Mouse (Mus musculus) CD4-positive, CD25-positive, alpha-beta regulatory T cell, adult 4 months (primary cell): ENCODE results near the gene Nisch. TPM values are rescaled to one million over a fixed set of nuclear protein-coding genes. Genes with fewer than 3 reads are reported as not detected.

Experiments
- ATAC-seq: one replicate; pipeline ENCODE4 v1.8.0; 2017
- polyA plus RNA-seq, 2 experiments: library from polyadenylated mRNA; unstranded; fragments of 100-300 nt; shearing (Covaris generic); gene quantifications; one replicate each; pipeline ENCODE4 v1.2.1; 2017

The Nisch gene
- polyA plus RNA-seq, 2 experiments from 2014 or later: 151 to 190 TPM

GRCm38 (mm10) chr14:31189348-31189747 is 27.4 kb downstream of the Nisch start:
- ATAC-seq: no peak

GRCm38 (mm10) chr14:31188771-31189181 is 28.0 kb downstream of the Nisch start:
- ATAC-seq: no peak

DNA sequence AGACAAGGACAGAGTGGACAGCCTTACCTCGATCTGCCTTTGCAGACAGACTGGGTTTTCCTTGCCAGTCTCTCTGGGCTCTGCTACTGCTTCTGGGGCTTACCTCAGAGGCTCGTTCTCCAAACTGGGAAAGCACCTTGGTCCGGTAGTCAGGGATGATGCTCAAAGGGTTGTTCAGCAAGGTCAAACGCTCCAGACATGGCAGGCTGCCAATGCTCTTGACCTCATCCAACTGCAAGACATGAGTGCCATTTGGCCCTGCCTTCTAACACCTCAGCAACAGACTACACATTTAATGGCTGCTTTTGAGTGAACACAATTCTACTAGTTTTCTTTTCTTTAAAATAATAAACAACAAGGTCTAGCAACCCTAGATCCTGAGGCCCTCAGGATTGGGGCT is 30.1 kb downstream of the Nisch start:
- ATAC-seq: no peak

DNA sequence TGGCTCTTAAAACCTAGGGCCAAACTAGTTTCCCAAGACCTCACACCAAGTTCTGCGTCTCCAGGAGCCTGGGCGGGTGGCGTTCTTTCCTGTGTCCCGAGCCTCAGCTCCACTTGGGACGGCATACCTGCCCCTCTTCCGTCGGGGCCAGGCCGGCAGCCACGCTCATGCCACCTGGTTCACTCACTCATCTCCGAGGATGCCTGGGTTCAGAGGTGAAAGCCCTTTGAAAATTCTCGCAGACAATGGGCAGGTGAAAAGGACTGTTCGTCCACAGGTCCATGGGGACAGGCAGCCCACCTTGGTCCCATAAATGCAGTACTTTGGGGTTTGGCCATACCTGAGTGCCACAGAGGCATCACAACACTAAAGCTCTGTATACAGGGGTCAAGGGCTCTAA is 32.6 kb downstream of the Nisch start:
- ATAC-seq: no peak

- no peak for ATAC-seq
Measured at GRCm38 (mm10) chr14:31183541-31183940, 33.2 kb downstream of the Nisch start.

DNA sequence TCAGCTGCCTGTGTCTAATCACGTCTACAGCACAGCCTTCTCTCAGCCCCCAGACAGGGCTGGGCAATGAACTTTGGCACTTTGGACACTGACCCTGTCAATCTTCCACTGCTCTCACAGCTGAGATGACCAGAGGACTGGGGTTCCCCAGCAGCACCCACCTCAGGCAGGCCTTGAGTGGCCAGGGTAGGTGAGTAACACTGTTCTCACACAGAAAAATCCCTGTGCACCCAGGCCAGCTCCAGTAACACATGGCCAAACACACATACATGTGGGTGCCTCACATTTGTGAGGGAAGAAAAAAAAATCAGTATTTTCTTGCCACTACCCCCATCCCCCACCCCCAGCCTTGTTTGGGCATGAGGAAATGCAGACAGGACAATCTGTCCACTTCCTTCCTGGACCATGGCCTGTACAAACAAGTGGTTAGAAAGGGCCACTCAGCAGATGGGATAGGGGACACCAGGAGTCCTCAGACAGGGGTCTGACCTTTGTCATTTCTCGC is 33.9 kb downstream of the Nisch start:
- no peak for ATAC-seq

GRCm38 (mm10) chr14:31181512-31181911 is 35.2 kb downstream of the Nisch start:
- ATAC-seq: no peak

- ATAC-seq: no peak
Measured at GRCm38 (mm10) chr14:31179677-31180365, 36.9 kb downstream of the Nisch start.

GRCm38 (mm10) chr14:31177715-31178114 is 39.0 kb downstream of the Nisch start:
- ATAC-seq: no peak

GRCm38 (mm10) chr14:31177287-31177686 is 39.5 kb downstream of the Nisch start:
- no peak for ATAC-seq

GRCm38 (mm10) chr14:31173537-31173936 is 43.2 kb downstream of the Nisch start:
- no peak for ATAC-seq

DNA sequence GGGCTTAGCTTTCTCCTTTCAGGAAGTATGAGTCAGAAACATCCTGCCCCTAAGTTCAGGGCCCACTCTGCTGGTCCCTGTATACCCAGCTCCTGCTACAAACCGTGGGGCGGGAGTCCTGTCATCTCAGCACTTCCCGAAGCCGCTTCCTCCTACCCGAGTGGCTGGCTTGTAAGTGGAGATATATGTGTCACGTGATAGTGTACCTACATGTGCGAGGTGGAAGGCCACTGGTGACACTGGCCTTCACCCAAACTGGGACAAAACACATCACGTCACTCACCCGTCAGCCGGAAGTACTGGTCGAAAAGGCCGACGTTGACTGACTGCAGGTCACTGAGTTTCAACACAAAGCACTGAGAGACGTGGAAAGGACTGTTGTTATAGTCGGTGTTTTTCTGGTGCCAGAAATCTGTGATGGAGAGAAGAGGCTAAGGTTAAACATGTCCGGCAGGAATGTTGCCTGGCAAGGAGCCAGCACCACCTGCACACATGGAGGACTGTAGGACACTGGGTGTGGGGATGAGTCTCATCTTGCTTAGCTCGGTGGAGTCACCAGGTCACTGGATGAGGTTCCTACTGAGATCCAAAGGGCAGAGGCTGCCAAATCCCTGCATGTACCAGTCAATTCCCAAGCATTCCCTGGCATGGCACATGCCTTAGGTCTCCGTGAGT is 43.8 kb downstream of the Nisch start:
- ATAC-seq: no peak

GRCm38 (mm10) chr14:31171821-31172220 is 44.9 kb downstream of the Nisch start:
- no peak for ATAC-seq

- no peak for ATAC-seq
Measured at GRCm38 (mm10) chr14:31171386-31171785, 45.4 kb downstream of the Nisch start.

GRCm38 (mm10) chr14:31170963-31171362 is 45.8 kb downstream of the Nisch start:
- no peak for ATAC-seq

DNA sequence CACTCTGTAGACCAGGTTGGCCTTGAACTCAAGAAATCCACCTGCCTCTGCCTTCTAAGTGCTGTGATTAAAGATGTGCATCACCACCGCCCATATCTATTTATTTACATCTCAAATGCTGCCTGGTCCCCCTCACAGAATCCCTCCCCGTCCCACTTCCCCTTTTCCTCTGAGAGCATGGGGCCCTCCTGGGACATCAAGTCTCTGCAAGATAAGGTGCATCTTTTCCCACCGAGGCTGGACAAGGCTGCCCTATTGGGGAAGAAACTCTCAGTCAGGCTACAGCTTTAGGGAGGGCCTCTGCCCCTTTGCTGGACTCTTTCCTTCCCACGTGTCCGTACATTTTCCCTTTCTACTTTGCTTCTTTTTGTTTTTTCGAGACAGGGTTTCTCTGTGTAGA is 47.2 kb downstream of the Nisch start:
- ATAC-seq: no peak

DNA sequence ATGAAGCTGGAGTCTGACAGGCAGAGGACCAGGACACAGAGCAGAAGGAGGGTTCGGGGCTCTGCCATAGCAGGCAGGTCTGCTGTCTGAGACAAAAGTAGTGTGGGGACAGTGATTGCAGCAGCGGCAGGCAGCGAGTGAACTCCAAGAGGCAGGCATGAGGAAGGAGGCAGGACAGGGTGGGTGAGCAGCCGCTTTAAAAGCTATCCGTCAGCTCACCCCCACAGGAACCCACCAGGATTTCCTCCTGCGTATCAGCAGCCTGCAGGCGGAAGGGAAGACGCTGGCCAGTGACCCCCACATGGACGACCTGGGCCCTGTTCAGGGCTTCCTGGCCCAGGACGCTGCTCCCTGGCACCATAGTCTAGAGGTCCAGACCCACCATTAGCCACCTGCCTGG is 48.3 kb downstream of the Nisch start, which contains the start of gene Stab1:
Stab1 (minus strand) TSS at position 217 of the 400 bp plus-strand sequence.
- no peak for ATAC-seq

- ATAC-seq: no peak
Measured at GRCm38 (mm10) chr14:31166827-31167226, 49.9 kb downstream of the Nisch start.

DNA sequence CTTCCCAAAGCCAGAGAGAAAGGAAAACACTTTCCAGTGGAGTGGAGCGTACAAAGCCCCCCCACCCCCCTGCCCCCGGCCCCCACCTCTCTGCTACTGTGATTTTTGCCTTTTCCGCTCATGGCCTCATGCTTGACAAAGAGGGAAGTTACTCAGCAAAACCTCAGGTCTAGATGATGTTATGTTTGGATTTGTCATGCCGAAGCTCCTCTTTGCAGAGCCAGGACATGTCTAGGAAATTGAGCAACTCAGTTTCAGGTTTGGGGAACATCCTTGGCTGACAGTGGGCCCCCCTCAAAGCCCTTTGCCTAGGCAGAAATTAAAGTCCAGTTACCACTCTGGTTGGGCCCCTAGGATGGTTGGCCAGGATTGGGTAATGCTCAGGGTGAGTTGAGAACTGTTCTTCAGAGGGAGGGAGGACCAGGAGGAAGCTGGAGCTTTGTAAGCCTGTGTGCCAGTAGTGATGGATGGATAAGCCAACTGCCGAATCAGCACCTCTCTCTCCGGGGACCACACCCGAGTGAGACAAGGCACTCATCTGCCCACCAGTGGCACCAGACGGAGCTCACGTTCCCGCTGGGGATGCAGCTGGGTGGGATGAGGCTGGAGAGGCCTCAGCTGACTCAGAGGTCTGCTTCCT is 50.6 kb downstream of the Nisch start:
- ATAC-seq: no peak

DNA sequence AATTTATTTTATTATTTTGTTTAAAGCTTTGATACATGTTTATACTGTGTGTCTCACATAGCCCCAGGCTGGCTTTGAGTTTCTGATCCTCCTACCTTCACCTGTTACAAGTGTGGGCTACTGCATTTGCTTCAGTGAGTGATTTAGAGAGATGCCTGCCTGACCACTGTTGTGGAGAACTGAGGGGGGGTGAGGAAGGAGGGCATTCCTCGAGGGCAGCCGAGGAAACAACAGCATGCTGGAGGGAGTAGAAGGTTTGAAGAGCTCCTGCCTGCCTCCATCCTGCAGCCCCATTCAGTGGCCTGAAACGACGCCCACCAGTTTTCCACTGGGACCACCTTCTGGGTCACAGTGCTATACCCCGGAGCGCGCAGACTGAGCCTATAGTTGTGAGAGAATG is 51.3 kb downstream of the Nisch start:
- no peak for ATAC-seq

- no peak for ATAC-seq
Measured at GRCm38 (mm10) chr14:31165010-31165409, 51.7 kb downstream of the Nisch start.

DNA sequence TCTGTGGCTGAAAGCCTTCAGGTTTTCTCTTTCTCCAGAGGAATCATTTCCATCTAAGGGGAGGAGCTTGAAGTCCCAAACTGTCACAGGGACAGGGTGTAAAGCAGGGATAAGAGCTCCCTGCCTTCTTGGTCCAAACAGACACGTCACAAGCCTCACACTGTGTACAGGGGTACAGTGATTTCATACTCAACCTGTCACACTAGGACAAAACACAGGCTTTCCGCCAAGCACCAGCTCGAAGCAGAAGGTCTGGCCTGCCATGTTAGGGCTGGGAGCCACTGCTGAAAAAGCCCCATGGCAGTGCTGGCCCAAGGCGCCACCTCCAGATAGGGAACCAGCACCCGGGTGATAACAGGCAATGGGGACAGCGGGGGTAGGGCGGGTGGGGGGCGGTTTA is 52.7 kb downstream of the Nisch start:
- ATAC-seq: no peak

DNA sequence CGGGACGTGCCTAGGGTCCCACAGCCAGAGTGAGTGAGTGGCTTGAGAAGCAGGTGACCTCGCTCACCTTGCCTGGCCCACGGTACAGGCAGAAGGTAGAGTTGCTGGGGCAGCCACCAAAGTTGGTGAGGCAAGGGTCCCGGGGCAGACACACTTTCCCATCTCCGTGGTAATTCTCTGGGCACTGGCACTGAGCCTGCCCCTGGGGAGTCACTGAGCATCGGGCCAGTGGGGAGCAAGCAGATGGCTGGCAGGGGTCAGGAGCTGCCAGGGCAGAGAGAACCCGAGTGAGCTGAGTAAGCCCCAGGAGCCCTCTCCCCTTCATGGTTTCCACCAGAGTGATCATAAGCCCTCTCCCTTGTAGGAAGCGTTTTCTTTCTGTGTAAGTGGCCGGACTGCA is 55.1 kb downstream of the Nisch start:
- no peak for ATAC-seq

DNA sequence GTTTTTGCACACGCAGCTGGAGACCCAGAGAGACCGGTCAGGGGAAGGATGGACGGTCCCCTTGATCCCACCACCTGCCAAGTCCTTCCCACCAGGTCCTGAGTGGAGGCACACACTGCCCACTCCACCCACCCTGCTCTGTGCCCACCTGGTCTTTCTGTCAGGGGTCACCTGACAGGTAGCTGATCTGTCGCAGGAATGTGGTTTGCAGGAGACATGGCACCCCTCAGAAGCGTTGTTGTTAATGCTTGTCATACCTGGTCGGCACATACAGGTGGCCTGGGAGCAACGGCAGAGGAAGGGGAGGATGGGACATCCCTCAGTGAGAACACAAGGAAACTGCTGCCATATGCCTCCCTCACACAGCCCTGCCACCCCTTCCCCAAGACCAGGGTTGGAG is 55.6 kb downstream of the Nisch start:
- ATAC-seq: no peak
